Mouse (Mus musculus) hindbrain, embryonic 14.5 days (tissue): ENCODE results near the gene Gm36210. TPM values are rescaled to one million over a fixed set of nuclear protein-coding genes. Genes with fewer than 3 reads are reported as not detected.

Source experiments
- ATAC-seq: fragments of 200-750 bp; cut with Nextera tagmentation; 2 replicates; pipeline ENCODE4 v1.8.0; 2017; ENCODE audit warnings: moderate number of reproducible peaks, mild to moderate bottlenecking, moderate TSS enrichment, moderate library complexity; ENCODE audit not compliant: low FRiP score
- DNase-seq: peaks from one replicate; pipeline ENCODE4 v3.0.0-alpha.2; 2015; ENCODE audit warnings: low spot score
- H3K27ac ChIP-seq: fragments of 300-500 bp; sonication (generic); 2 replicates; pipeline ENCODE4 v1.5.1; 2014; ENCODE audit warnings: mild to moderate bottlenecking, moderate library complexity
- H3K27me3 ChIP-seq: fragments of 300-500 bp; sonication (generic); 2 replicates; pipeline ENCODE4 v1.6.1; 2014; ENCODE audit warnings: mild to moderate bottlenecking, low read length, mixed read lengths; ENCODE audit not compliant: control insufficient read depth, insufficient read depth
- H3K36me3 ChIP-seq: fragments of 300-500 bp; sonication (generic); replicated peaks from 2 replicates; pipeline ENCODE4 v1.6.1; 2014; ENCODE audit not compliant: control insufficient read depth, insufficient read depth
- H3K4me1 ChIP-seq: fragments of 300-500 bp; sonication (generic); replicated peaks from 2 replicates; pipeline ENCODE4 v1.6.1; 2014; ENCODE audit warnings: antibody characterized with exemption, low read length, mixed read lengths; ENCODE audit not compliant: control insufficient read depth, insufficient read depth
- H3K4me2 ChIP-seq: fragments of 300-500 bp; sonication (generic); replicated peaks from 2 replicates; pipeline ENCODE4 v1.6.1; 2014; ENCODE audit warnings: mild to moderate bottlenecking, moderate library complexity
- H3K4me3 ChIP-seq: fragments of 300-500 bp; sonication (generic); replicated peaks from 2 replicates; pipeline ENCODE4 v1.5.1; 2014; ENCODE audit warnings: mild to moderate bottlenecking, low read length
- H3K9ac ChIP-seq: fragments of 300-500 bp; sonication (generic); 2 replicates; pipeline ENCODE4 v1.6.1; 2014
- H3K9me3 ChIP-seq: fragments of 300-500 bp; sonication (generic); 2 replicates; pipeline ENCODE4 v1.6.1; 2016; ENCODE audit warnings: low read length; ENCODE audit not compliant: control insufficient read depth
- WGBS: fragments of 180-500 bp; shearing (Covaris S2); extraction: QIAGEN DNeasy Blood & Tissue Kit; methylation state at CpG from one replicate; pipeline ENCODE4 v1.1.7; 2014; 5-methylcytosine and 5-hydroxymethylcytosine counted together
- polyA plus RNA-seq: library from polyadenylated mRNA; unstranded; fragments of >200 nt; fragmentation: Nextera tagmentation; extraction: Ambion mirVana; gene quantifications from 2 replicates; pipeline ENCODE4 v1.2.1, GENCODE M21; 2014

The Gm36210 gene
- polyA plus RNA-seq, 1 experiment from 2014 or later = 0.25 TPM

GRCm38 (mm10) chr7:4924483-4924882 is 18.2 kb upstream of the Gm36210 start:
- WGBS = 1% methylated on average over 4 of the region's 4 CpGs
- H3K4me3 ChIP-seq = peak overlapping the region; percentile 35; the same call in 1 of the 2 replicates
- H3K9me3 ChIP-seq = no peaks in the 10 kb centered on the region
- ATAC-seq (no peak), DNase-seq (no peak)
- H3K27me3 ChIP-seq = no peaks in the 10 kb centered on the region
- H3K27ac ChIP-seq = peak overlapping the region; percentile 98
- peaks cover 19% of the 10 kb centered on the region for H3K36me3 ChIP-seq
- H3K4me1 ChIP-seq = peaks cover 38% of the 10 kb centered on the region
- peak overlapping the region; percentile 66 for H3K9ac ChIP-seq
- peak overlapping the region; percentile 82 for H3K4me2 ChIP-seq

GRCm38 (mm10) chr7:4923586-4924364 is 17.5 kb upstream of the Gm36210 start:
- Histone ChIP-seq H3K4me2 (peak overlapping the region; percentile 82), H3K9ac (peak overlapping the region; percentile 66), H3K36me3 (peaks cover 26% of the 10 kb centered on the region), H3K9me3 (no peaks in the 10 kb centered on the region), H3K4me3 (peak overlapping the region; percentile 35), H3K27ac (peak overlapping the region; percentile 98), H3K4me1 (peaks cover 38% of the 10 kb centered on the region), H3K27me3 (no peaks in the 10 kb centered on the region)
- peak; percentile 50 for DNase-seq
- 0 out of 2 replicates have a peak, but pooled peaks have one; percentile 2 for ATAC-seq
- 3% methylated on average over 37 of the region's 37 CpGs for WGBS

DNA sequence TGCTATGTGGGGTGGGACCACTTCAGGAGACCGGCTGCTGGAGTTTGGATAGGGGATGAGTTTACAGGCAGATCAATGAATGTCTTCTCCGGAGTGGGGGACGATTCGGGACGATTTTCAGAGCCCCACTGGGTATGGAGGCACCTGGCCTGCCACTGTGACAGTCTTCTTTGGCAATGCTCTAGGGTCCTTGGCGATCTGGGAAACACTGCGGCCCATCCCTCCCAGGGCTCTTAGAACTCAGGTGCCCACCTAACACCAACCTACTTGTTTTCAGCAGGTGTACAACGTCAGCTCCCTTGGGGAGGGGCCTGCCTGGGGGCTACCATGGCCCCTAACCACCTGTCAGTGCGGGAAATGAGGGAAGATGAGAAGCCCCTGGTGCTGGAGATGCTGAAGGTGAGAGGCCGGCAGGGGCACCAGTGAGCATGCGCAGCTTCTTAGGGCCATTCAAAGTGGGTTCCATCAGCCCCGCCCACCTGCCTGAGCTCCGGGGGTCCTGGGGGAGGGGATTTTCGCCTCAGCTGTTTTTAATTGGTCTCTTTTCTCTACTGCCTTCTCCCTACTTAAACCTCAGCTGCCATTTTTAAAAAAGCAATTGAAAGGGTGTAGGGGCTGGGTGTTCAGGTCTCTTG is 16.7 kb upstream of the Gm36210 start:
- Histone ChIP-seq H3K4me1 (peaks cover 38% of the 10 kb centered on the region), H3K27ac (peak overlapping the region; percentile 98), H3K9me3 (no peaks in the 10 kb centered on the region), H3K4me3 (peak overlapping the region; percentile 35), H3K9ac (peak overlapping the region; percentile 66), H3K4me2 (peak overlapping the region; percentile 82), H3K27me3 (no peaks in the 10 kb centered on the region), H3K36me3 (peaks cover 32% of the 10 kb centered on the region)
- DNase-seq (peak; percentile 87), ATAC-seq (peak; percentile 47)
- 1% methylated on average over 14 of the region's 14 CpGs for WGBS

DNA sequence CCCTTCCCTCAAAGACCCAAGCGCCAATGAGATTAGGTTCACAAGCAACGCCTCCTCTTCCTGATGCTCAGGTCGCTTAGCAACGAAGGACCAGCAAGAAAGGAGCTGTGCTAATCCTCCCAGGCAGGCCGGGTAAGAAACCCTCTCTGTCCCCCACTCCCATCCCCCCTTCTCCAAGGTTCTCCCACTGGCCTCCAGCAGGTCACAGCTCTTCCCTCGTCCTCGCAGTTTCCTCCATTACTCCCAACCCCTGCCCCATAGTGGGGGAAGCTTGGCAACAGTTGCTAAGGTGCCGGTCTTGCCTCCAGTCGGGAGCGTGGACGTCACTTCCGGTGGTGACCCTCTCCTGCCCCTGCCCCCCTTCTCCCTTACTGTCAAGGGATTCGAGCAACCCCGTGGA is 16.2 kb upstream of the Gm36210 start:
- peak; percentile 87 for DNase-seq
- Histone ChIP-seq H3K4me3 (peak overlapping the region; percentile 35), H3K4me2 (peak overlapping the region; percentile 82), H3K36me3 (peaks cover 32% of the 10 kb centered on the region), H3K27me3 (no peaks in the 10 kb centered on the region), H3K9ac (peak overlapping the region; percentile 61), H3K9me3 (no peaks in the 10 kb centered on the region), H3K27ac (peak overlapping the region; percentile 98), H3K4me1 (peaks cover 38% of the 10 kb centered on the region)
- peak; percentile 84 for ATAC-seq
- WGBS = 0% methylated on average over 14 of the region's 14 CpGs

- Histone ChIP-seq H3K9ac (peak within 1 kb of the TSS; percentile 61), H3K4me3 (peak within 1 kb of the TSS; percentile 35), H3K36me3 (peaks cover 32% of the 10 kb centered on the region), H3K27ac (peak within 1 kb of the TSS; percentile 98), H3K4me2 (peak within 1 kb of the TSS; percentile 82), H3K27me3 (no peaks in the 10 kb centered on the region), H3K4me1 (peaks cover 41% of the 10 kb centered on the region), H3K9me3 (no peaks in the 10 kb centered on the region)
- WGBS = 33% methylated on average over 8 of the region's 8 CpGs
- DNase-seq (no peak), ATAC-seq (no peak)
Observed at GRCm38 (mm10) chr7:4921824-4922482, 15.6 kb upstream of the Gm36210 start, which contains the start of gene Nat14. TSS of gene Nat14 (plus strand) at chr7:4922028.

DNA sequence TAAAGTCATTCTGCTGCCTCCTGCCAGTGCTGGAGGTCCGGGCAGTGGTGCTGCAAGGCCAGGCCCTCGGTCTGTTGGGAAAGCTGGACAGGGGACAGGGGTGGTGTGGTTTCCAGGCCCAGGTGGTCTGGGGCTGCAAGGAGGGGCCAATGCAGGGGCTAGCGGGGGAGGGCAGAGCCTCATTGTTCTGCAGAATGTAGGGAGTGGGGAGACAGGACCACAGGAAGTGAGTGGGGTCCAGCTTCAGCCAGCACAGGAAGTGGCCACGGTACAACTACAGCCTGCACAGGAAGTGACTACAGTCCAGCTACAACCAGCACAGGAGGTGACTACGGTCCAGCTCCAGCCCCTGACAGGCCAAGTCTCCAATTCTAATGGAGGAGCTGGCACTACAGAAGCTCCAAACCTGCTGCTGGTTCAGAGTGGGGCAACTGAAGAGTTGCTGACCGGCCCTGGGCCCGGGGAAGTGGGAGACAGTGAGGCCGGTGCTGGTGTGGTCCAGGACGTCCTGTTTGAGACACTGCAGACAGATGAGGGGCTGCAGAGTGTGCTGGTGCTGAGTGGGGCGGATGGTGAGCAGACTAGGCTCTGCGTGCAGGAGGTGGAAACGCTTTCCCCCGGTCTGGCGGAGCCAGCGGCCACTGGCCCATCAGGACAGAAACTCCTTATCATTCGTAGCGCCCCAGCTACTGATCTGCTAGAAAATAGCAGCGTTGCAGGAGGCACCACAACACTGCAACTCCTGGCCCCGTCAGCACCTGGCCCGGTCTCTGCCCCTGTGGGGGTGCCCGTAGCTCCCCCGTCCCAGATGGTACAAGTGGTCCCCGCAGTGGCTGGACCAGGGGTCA is 14.9 kb upstream of the Gm36210 start:
- DNase-seq (no peak), ATAC-seq (no peak)
- Histone ChIP-seq H3K36me3 (peaks cover 32% of the 10 kb centered on the region), H3K4me3 (peak overlapping the region; percentile 35; the same call in 1 of the 2 replicates), H3K27ac (peak overlapping the region; percentile 98), H3K4me1 (peaks cover 49% of the 10 kb centered on the region), H3K9me3 (no peaks in the 10 kb centered on the region), H3K4me2 (peak overlapping the region; percentile 82), H3K9ac (peak overlapping the region; percentile 61; the same call in 1 of the 2 replicates), H3K27me3 (no peaks in the 10 kb centered on the region)
- WGBS = 57% methylated on average over 23 of the region's 23 CpGs

DNA sequence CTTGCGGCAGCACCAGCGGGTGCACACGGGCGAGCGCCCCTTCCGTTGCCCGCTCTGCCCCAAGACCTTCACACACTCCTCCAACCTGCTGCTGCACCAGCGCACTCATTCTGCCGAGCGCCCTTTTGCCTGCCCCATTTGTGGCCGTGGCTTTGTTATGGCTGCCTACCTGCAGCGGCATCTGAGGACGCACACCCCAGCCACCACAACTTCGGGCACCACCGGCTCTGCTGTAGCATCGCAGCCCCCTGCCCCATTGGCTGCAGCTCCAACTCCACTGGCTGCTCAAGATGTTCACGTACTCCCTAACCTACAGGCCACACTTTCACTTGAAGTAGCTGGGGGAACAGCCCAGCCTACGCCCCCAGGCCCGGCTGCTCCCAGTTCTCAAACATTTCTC is 14.2 kb upstream of the Gm36210 start:
- Histone ChIP-seq H3K4me1 (peaks cover 46% of the 10 kb centered on the region), H3K4me3 (no peak overlapping the region), H3K9me3 (no peaks in the 10 kb centered on the region), H3K27ac (peak overlapping the region; percentile 98; the same call in 1 of the 2 replicates), H3K4me2 (no peak overlapping the region), H3K27me3 (no peaks in the 10 kb centered on the region), H3K36me3 (peaks cover 32% of the 10 kb centered on the region), H3K9ac (no peak overlapping the region)
- 93% methylated on average over 19 of the region's 19 CpGs for WGBS
- ATAC-seq = no peak
- no peak for DNase-seq

DNA sequence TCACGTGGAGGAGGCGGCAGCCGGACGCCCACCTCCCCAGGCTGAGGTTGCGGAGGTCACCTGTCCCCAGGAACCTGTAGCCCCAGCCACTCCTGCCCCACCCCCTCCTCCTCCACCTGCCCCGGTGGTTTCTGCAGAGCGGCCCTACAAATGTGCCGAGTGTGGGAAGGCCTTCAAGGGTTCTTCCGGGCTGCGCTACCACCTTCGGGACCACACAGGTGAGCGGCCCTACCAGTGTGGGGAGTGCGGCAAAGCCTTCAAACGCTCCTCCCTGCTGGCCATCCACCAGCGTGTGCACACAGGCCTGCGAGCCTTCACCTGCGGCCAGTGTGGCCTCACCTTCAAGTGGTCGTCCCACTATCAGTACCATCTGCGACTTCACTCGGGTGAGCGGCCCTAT is 13.7 kb upstream of the Gm36210 start:
- Histone ChIP-seq H3K27ac (no peak overlapping the region), H3K4me1 (peaks cover 41% of the 10 kb centered on the region)
- WGBS = 87% methylated on average over 21 of the region's 21 CpGs

More for the DNA sequence above, 13.7 kb upstream of the Gm36210 start:
- Histone ChIP-seq H3K4me3 (no peak overlapping the region), H3K4me2 (no peak overlapping the region), H3K36me3 (peaks cover 32% of the 10 kb centered on the region), H3K27me3 (no peaks in the 10 kb centered on the region), H3K9ac (no peak overlapping the region), H3K9me3 (no peaks in the 10 kb centered on the region)
- ATAC-seq = no peak
- DNase-seq = no peak
